Mouse (Mus musculus) heart, postnatal 36 days (tissue): ENCODE measurements around the gene Gm20388. TPM values are rescaled to one million over a fixed set of nuclear protein-coding genes. Genes with fewer than 3 reads are reported as not detected.

Experiments used
- DNase-seq, 2 experiments: peaks; one replicate each; pipeline ENCODE4 v3.0.0; 2021 to 2022
- intact Hi-C: fragments of 180-260 bp; cut with DNase I; formaldehyde crosslinking; loops from one replicate; pipeline ENCODE4 v1.15.1; 2025
- total RNA-seq, 2 experiments: library from RNA; stranded (reverse); gene quantifications; 2 replicates each; pipeline ENCODE4 v1.2.3; 2021

Gm20388 gene
- total RNA-seq, 2 experiments from 2014 or later: 3.5 to 4.9 TPM

DNA sequence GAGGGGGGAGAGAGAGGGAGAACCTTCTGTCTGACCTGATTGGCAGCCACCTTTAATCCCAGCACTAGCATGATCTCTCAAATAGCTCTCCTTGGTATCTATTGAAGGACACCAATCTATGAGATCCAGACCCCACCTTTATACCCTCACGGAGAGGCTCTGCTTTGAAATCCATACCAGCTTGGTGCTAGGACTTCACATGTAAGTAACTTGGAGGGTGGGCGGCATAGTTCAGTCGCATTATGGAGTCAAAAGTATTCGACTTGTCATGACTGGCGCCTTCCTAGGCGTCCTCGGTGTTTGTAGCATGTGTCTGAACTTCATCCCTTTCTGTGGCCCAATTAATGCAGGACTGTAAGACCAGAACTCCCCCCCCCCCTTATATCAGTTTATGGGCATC is 2464.7 kb downstream of the Gm20388 start:
- DNase-seq: no peak
- intact Hi-C loops: loop anchor here (5.0 kb wide), 1 partner anchor 177 kb away; the partner anchor contains the start of gene Piezo1

DNA sequence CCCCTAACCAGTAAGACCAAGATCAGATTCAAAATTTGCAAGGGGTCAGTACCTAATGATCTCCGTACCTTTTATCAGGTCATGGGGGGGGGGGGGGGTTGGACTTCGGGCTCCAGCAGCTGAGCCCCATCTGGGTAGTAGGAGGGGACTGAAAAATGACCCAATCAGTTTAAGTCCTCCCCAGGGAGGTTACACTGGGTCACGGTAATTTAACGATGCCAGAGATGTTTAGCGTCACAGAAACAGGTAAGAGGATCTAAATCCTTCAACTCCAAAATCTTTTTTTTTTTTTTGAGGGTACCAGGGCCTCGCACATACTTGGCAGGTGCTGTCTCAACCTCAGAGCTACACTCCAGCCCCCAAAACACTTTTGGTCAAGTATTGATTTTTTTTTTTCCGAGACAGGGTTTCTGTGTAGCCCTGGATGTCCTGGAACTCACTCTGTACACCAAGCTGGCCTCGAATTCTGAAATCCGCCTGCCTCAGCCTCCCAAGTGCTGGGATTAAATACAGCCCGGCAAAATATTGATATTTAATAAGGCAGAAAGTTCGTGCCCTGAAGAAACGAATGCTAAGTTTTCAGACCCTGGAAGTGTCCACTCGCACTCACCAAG is 2465.2 kb downstream of the Gm20388 start:
- intact Hi-C loops: loop anchor here (2.0 to 5.0 kb wide), 2 partner anchors 101 to 176 kb away; partner anchors contain the start of genes Ctu2, Piezo1 and Rnf166
- DNase-seq: no peak

DNA sequence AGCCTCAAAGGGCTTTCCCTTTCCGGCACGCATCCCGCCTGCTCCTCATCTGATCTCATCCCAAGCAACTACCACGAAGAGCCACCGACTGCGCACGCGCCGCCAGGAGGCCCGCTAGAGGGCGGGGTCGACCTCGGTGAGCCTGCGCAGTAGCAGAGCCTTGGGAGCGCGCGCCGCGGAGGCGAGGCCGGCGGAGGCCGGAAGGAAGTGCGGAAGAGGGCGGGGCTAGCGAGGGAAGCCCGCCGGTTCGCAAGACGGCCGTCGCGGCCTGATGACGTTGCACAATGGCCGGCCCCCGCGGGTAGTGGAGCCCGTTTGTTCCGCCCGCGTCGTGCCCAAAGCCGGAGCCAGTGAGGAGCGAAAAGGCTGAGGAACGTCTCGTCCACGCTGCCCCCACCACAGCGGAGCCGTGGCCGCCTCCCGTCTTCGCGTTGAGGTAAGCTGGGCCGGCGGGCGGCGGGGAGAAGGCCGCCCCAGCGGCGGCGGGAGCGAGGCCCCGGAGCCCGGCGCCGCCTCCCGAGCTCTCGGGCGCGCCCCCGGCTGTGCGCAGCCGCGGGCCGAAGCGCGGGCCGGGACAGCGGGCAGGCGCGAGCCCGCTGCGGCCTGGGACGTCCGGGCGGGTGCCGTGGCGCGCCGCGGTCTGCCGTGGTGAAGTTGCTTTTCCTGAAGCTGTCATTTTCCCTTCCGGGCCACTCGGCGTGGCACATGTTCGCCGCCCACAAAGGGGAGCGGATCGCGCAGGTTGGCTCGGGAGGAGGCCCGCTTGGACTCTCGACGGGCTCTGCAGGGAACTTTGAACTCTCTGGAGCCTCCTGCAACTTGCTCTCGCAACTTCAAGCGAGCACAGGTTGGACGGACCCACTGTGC is 2466.0 kb downstream of the Gm20388 start, which contains the start of gene Zc3h18:
Gene Zc3h18 (plus strand): TSS at position 245 of the 867 bp plus-strand sequence.
- intact Hi-C loops: loop anchor here (2.0 to 5.0 kb wide), 2 partner anchors 100 to 176 kb away; partner anchors contain the start of genes Ctu2, Piezo1 and Rnf166
- peak; percentile 99 to 100 for DNase-seq

DNA sequence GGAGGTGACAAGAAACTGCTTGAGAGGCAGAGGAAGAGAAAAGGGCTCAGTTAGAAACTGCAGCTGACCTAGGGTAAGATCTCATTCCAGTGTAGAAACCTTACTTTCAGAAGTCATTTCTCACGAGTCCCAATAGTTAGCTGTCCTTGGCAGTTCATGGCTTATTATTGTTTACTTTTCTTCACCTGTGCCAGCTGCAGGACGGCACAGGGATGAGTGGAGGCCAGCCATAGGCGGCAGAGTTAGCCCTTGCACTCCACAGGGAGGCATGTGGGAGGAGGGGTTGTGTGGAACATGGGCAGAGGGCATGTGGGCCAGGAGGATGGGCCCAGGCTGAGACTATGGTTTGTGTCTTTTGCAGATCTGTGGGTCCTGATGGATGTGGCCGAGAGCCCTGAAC is 2472.4 kb downstream of the Gm20388 start:
- intact Hi-C loops: no loop called here

DNA sequence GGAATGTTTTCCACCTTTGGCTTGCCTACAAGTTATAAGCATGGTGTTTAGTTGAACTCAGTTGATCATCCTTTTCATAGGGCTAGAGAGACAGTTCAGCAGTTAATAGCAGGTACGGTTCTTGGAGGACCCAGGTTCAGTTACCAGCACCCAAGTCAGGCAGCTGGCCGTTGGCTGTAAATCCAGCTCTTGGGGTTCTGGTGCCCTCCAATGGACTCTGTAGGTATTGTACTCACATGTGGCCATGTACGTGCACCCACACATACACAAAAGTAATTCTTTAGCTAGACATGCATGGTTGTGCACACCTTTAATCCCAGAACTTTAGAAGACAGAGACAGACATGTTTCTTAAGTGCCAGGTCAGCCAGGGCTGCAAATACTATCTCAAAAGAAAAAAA is 2478.7 kb downstream of the Gm20388 start:
- intact Hi-C loops: no loop called here
- no peak for DNase-seq

More for the DNA sequence above, 2472.4 kb downstream of the Gm20388 start:
- DNase-seq: no peak

DNA sequence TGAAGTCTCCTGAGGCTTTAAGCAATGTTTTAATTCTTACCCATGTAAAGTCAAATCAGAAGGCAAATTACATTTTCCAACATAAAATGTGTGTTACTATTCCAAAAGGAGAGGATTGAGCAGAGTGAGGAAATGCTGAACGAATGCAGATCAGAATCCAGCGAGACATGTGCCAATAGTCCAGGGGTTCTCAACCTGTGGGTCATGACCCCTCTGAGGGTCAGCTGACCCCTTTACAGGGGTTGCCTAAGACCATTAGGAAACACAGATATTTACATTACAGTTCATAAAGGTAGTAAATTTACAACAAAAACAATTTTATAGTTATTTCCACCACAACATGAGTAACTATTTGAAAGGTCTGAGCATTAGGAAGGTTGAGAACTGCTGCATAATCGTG is 2480.1 kb downstream of the Gm20388 start:
- DNase-seq: no peak
- intact Hi-C loops: no loop called here

DNA sequence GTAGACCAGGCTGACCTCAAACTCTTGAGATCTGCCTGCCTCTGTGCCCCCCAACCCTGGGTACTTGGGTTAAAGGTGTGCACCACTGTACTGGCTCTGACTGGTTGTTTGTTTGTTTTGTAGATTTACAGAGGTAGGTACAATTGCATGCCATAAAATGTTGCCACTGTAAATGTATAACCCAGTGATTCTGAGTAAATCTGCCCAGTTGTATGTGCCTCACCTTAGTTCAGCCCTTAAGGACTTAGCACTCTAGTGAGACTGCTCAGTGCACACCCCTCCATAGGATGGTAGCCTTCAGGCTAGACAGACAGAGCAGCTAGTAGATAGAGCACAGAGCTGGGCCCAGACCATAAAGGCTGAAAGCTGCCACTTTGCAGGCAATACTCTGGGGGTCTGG is 2483.1 kb downstream of the Gm20388 start:
- no peak for DNase-seq
- intact Hi-C loops: no loop called here

DNA sequence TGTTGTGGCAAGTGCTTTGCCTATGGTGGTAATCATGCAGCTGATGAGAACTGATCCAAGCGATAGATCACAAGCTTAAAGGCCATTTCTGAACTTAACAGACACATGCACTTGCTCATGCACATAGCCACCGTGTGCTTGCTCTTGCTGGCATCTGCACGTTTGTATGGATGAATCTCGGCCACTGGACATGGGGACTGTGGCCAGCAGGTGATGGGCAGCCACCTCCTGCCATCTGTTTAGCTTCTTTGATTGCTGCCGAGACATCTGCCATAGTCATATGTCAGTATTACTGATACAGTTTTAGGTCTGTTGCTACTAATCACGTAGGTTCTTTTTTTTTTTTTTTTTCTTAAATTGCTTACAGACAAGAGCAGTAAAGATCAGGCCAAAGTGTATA is 2484.7 kb downstream of the Gm20388 start:
- intact Hi-C loops: no loop called here
- no peak for DNase-seq

DNA sequence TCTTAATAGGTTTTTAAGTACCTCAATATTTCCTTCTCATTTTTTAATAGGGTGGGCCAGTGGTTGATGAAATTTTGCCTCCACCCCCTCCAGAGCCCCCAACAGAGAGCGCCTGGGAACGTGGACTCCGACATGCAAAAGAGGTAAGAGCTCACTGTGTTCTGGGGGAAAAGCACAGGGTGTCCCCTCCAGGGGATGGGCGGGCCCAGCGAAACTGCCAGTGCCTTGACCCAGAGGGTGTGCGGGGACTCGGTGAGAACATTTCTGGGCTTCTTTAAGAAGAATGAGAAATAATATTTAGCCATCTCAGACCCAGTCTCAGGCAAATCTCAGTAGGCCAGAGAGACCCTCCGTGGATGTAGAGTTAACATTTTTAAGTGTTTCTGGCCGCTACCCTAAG is 2487.5 kb downstream of the Gm20388 start:
- no peak for DNase-seq
- intact Hi-C loops: no loop called here

DNA sequence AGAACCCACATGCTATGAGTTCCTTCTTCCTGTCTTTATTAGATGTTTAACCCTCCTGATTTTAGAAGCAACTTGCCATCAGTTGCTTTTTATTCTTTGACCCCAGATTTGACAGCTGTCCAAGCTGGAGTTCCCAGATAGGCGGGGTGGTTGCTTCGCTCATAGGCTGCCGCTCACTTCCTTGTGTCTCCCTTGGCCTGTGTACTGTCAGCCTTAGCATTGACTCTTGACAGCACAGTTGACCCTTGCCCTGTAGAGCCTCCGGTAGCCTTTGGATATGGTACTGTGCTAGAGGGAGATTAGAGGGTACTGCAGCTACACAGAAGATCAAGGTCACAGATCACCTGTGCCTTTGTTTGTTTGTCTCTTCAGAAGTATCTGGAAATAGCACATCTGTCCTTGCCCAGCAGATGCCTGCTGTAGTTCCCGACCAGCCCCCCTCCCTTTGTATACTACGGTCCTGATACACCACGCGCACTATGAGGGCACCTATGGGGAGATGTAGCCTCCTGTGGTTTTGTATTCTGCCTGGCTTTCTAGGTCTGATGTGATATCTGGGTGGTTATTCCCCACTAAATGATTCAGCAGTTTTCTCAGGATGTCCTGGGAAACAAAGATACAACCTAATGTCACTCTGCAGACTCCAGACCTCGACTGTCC is 2494.6 kb downstream of the Gm20388 start:
- intact Hi-C loops: no loop called here
- DNase-seq: no peak

DNA sequence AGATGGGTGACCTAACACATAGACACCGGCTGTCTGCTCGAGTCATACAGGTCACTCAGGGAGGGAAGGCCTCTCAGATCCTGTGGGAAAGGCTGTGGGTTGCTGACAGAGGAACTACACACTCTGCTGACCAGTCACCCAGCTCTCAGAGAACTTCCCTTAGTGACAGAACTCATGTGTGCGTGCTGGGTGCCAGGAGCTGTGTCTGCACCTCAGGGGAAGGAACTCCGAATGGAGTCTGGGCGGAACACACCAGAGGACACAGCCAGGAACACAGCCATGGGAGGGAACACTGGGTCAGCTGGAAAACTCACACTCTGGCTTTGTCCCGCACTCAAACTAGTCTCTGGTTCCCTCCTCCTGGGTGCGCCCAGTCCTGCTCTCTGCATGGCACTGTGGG is 2497.0 kb downstream of the Gm20388 start:
- no peak for DNase-seq
- intact Hi-C loops: no loop called here

DNA sequence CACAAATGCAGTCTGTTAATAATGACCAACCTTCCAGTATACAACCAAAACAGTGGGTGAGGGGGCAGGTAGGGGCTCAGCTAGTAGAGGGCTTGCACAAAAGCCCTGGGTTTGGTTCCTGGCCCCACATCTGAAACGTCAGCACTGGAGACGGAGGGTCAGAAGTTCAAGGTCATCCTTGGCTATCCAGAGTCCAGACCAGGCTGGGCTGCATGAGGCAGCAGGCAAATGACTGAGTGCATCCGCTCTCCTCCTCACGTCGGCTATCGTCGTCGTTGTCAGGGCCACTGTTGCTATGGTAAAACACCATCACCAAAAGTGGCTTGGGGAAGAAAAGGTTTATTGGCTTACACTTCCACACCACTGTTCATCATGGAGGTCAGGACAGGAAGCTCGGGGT is 2503.7 kb downstream of the Gm20388 start:
- DNase-seq: no peak
- intact Hi-C loops: no loop called here

DNA sequence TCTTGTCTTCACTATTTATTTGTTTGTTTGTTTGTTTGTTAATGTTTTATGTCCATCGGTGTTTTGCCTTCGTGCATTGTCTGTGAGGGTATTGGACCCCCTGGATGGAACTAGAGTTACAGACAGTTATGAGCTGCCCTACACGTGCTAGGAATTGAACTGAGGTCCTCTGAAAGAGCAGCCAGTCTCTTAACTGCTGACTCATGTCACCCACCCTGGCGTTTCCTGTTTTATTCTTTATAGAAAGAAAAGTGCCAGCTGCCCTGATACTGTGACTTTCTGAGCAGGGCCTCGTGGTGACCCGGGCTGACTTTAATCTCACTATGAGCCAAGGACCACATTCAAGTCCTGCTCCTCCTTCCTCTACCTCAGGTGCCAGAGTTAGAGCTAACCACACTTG is 2504.9 kb downstream of the Gm20388 start:
- DNase-seq: no peak
- intact Hi-C loops: no loop called here

DNA sequence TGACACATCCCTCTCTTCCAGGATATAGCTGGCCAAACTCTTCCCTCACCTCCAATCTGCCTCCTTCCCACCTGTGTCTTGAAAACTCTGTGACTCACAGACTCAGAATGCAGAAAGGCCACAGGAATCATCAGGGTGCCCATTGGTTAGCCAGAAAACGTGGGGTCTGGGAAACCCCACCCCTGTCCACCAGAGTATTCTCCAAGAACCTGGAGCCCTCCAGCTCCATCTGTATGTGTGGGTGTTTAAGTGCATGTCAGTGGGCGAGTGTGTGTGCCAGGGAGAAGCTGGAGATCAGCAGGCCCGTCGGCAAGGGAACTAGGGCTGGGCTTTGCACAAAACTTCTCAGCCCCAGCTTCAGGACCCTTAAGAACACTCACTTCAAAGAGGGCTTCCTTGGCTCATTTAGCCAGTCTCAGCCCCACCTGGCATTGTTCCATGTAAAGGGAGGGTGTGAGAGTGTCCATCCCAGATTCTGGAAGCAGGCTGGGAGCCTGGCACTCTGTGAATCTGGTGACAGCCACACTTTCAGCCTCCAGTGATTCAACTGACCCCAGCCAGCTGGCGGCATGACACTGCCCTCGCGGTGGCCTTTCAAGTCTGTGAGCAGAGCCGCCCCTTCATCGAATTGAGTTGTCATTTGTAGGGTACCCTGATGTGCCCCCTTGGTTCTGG is 2509.4 kb downstream of the Gm20388 start:
- intact Hi-C loops: no loop called here
- DNase-seq: no peak

DNA sequence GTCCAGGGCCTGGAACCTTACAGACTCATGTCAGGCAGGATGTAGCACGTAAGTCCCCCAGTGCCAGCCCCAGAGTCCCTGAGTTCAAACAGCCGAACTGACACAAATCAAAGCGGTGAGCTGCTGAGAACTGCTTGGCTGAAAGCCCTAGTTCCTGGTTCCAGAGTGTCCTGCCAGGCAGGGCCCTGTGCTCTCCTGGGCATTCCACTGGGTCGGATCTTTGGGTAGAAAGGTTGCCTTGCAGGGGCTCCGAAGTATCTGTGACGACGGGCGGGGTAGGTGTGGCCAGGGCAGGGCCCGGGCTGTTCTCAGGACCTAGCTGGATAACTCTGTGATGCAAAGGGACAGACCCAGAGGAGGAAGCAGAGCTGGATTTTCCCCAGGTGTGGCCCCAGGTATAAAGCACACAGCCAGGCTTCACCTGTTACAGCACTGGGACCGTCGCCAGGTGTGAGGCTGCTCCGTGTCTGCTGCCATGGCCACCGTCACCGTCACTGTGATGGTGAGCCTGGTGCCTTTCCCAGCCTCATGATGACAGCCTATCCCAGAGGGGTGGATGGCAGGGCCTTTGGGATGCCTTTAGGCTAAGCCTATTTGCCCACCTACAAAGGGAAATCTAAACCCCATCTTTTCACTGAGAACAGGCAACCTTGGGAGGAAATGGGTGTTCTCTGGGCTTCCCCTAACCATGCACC is 2510.9 kb downstream of the Gm20388 start, which contains the start of gene Il17c:
Gene Il17c (plus strand): TSS at position 645 of the 695 bp plus-strand sequence.
- intact Hi-C loops: no loop called here
- no peak for DNase-seq

DNA sequence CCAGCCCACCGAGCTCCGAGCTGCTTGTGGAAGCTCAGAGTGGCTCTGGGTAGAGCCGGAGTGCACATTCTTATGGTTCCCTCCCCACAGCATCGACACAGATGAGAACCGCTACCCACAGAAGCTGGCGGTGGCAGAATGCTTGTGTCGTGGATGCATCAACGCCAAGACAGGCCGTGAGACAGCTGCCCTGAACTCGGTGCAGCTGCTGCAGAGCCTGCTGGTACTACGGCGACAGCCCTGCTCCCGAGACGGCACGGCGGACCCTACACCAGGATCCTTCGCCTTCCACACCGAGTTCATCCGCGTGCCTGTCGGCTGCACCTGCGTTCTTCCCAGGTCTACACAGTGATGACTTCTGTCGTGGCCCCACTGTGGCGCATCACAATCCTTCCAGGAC is 2512.6 kb downstream of the Gm20388 start:
- no peak for DNase-seq
- intact Hi-C loops: no loop called here

DNA sequence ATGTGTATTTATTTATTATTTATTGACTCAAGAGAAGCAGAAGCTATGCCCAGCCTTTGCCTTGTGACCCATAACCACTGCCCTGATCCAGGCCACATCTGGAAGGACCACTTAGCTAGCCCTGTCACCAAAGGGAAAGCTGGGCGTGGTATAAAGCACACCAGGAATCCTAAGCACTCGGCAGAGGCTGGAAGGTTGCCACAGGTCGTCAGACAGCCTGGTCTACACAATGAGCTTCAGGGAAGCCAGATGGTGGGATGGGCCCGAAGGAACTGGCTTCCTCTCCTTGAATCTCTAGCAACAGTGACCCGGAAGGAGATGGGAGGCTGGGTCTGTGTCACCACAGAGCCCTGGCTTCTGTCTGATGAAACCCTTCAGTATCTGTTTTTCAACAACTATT is 2513.0 kb downstream of the Gm20388 start:
- intact Hi-C loops: no loop called here

DNA sequence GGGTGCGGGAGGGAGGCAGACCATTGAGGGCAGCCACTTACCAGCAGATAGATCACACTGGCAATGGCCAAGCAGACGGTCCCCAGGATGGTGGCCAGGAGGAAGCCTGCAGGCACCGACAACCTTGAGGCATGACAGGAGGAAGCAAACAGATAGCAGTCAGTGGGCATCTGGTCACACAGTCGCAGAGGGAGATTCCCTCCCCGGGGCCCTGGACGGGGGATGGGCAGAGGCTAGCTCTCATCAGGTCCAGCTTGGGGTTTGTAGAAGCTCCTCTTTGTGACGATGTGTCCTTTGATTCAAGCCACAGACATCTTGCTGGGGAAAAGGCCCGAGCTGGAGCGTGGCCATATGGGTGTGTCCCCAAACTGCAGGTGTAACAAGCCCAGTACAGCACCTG is 2515.5 kb downstream of the Gm20388 start:
- intact Hi-C loops: no loop called here
- no peak for DNase-seq

More for the DNA sequence above, 2513.0 kb downstream of the Gm20388 start:
- DNase-seq: peak; percentile 48 to 49

DNA sequence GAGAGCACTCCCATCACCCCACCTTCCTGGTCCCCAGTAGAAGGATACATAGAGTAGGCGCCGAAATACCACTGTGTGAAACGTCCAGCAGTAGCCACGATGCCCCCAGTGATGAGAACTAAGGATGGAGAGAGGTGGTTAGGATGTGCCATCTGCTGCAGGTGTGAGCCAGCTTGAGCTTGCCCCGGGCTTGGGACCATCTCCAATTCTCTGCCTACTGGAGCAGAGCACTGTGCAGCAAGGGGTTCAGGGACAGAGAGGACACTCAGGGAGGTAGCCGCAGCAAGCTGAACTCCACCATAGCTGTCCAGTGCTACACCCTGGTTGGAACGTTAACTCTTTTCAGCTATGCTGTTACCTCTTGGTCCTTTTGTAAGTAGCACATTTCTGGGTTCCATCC is 2517.0 kb downstream of the Gm20388 start:
- intact Hi-C loops: no loop called here
- DNase-seq: no peak

DNA sequence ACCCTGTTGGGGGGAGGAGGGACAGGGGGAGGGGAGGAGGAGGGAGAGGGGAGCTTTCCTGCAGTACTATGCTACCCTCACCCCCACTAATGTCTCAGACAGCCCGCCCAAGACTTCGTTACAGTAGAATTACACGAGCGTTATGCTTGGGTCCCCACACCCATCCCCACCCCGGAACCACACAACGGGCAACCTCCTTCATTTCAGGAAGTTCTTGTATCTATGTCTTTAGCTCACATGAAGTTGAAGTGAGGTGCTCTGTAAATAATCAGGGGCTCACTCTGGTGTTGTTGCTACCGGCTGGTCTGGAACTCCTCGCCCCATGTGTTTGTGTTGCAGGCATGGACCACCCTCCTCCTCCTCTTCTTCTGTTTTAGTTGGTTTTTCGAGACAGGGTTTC is 2517.5 kb downstream of the Gm20388 start:
- DNase-seq: no peak
- intact Hi-C loops: no loop called here
